Mouse (Mus musculus) central nervous system, embryonic 14 days (tissue): ENCODE results near the gene Arhgap11a. TPM values are rescaled to one million over a fixed set of nuclear protein-coding genes. Genes with fewer than 3 reads are reported as not detected.

Experiments used
- polyA plus RNA-seq: library from polyadenylated mRNA; depleted of rRNA; stranded (reverse); fragments of >200 nt; gene quantifications from 2 replicates; pipeline ENCODE4 v1.2.3, GENCODE M21; 2012; rRNA removed

The Arhgap11a gene
- polyA plus RNA-seq = 18.4 and 25.8 TPM in 2 replicates

GRCm38 (mm10) chr2:113848245-113849121, at the start of gene Arhgap11a:
Arhgap11a (minus strand) TSS chr2:113848661.

GRCm38 (mm10) chr2:113828943-113829882, 19.2 kb downstream of the Arhgap11a start, which contains the start of gene Scg5:
Scg5 (minus strand) TSS chr2:113829121.

Other genes starting within 250 kb of the Arhgap11a start
- gene Grem1, start 90.0 kb downstream of the Arhgap11a start, polyA plus RNA-seq = 2.1 and 3.3 TPM in 2 replicates
- 110 and 133 TPM in 2 replicates for gene Scg5, start 19.5 kb downstream of the Arhgap11a start, polyA plus RNA-seq
- 15.0 and 15.1 TPM in 2 replicates for gene Gjd2, start 165.0 kb upstream of the Arhgap11a start, polyA plus RNA-seq
- gene Actc1, start 204.9 kb upstream of the Arhgap11a start, polyA plus RNA-seq = 3.8 and 223 TPM in 2 replicates